Mouse (Mus musculus) kidney, postnatal 0 days (tissue): Measurements from ENCODE around the gene Cfap70. TPM values are rescaled to one million over a fixed set of nuclear protein-coding genes. Genes with fewer than 3 reads are reported as not detected.

Experiments used
- ATAC-seq: fragments of 200-750 bp; cut with Nextera tagmentation; replicated peaks from 2 replicates; pipeline ENCODE4 v1.8.0; 2017; ENCODE audit warnings: low read depth, moderate number of reproducible peaks, moderate TSS enrichment, moderate library complexity; ENCODE audit not compliant: low FRiP score
- DNase-seq: peaks from one replicate; pipeline ENCODE4 v3.0.0-alpha.2; 2016; ENCODE audit warnings: low spot score
- H3K27ac ChIP-seq: fragments of 300-500 bp; sonication (generic); 2 replicates; pipeline ENCODE4 v1.5.1; 2014; ENCODE audit warnings: mild to moderate bottlenecking
- H3K27me3 ChIP-seq: fragments of 300-500 bp; sonication (generic); 2 replicates; pipeline ENCODE4 v1.6.1; 2014; ENCODE audit warnings: low read length, mixed read lengths; ENCODE audit not compliant: insufficient read depth
- H3K36me3 ChIP-seq: fragments of 300-500 bp; sonication (generic); 2 replicates; pipeline ENCODE4 v1.6.1; 2014; ENCODE audit warnings: low read length, mixed read lengths; ENCODE audit not compliant: insufficient read depth
- H3K4me1 ChIP-seq: fragments of 300-500 bp; sonication (generic); replicated peaks from 2 replicates; pipeline ENCODE4 v1.6.1; 2014; ENCODE audit warnings: antibody characterized with exemption, low read length, mixed read lengths; ENCODE audit not compliant: insufficient read depth
- H3K4me2 ChIP-seq: fragments of 300-500 bp; sonication (generic); 2 replicates; pipeline ENCODE4 v1.6.1; 2014; ENCODE audit warnings: mild to moderate bottlenecking, low read length, moderate library complexity, mixed read lengths
- H3K4me3 ChIP-seq: fragments of 300-500 bp; sonication (generic); replicated peaks from 2 replicates; pipeline ENCODE4 v1.5.1; 2014; ENCODE audit warnings: low read depth, low read length
- H3K9ac ChIP-seq: fragments of 300-500 bp; sonication (generic); 2 replicates; pipeline ENCODE4 v1.6.1; 2014; ENCODE audit warnings: low read depth, low read length
- H3K9me3 ChIP-seq: fragments of 300-500 bp; sonication (generic); replicated peaks from 2 replicates; pipeline ENCODE4 v1.6.1; 2016; ENCODE audit warnings: low read length, inconsistent platforms, mixed read lengths
- CTCF ChIP-seq: IDR thresholded peaks from 2 replicates; pipeline ENCODE4 v1.5.1; 2016; ENCODE audit warnings: antibody characterized with exemption, low read depth, mild to moderate bottlenecking, moderate library complexity
- WGBS: fragments of 180-500 bp; shearing (Covaris S2); extraction: QIAGEN DNeasy Blood & Tissue Kit; methylation state at CpG from one replicate; pipeline ENCODE4 v1.1.7; 2014; 5-methylcytosine and 5-hydroxymethylcytosine counted together
- polyA plus RNA-seq: library from polyadenylated mRNA; unstranded; fragments of >200 nt; fragmentation: Nextera tagmentation; extraction: Ambion mirVana; gene quantifications from 2 replicates; pipeline ENCODE4 v1.2.1, GENCODE M21; 2015

Gene Cfap70
- polyA plus RNA-seq, 1 experiment from 2014 or later: 1.3 TPM

- peaks cover 35% of the 10 kb centered on the region for H3K36me3 ChIP-seq
- no peak overlapping the region for H3K4me3 ChIP-seq
- H3K9me3 ChIP-seq: no peaks in the 10 kb centered on the region
- WGBS: 92% methylated on average over 3 of the region's 3 CpGs
- peak; percentile 22; the same call in 1 of the 2 replicates for TF ChIP-seq CTCF
- ATAC-seq (no peak), DNase-seq (no peak)
- no peaks in the 10 kb centered on the region for H3K27me3 ChIP-seq
- no peak overlapping the region for H3K27ac ChIP-seq
- H3K9ac ChIP-seq: no peak overlapping the region
- H3K4me1 ChIP-seq: no peaks in the 10 kb centered on the region
- H3K4me2 ChIP-seq: no peak overlapping the region
Observed at GRCm38 (mm10) chr14:20368271-20368670, 83.8 kb downstream of the Cfap70 start.

- no peaks in the 10 kb centered on the region for H3K27me3 ChIP-seq
- DNase-seq: no peak
- H3K4me2 ChIP-seq: no peak overlapping the region
- H3K4me1 ChIP-seq: no peaks in the 10 kb centered on the region
- no peak for ATAC-seq
- no peaks in the 10 kb centered on the region for H3K9me3 ChIP-seq
- TF ChIP-seq CTCF: no peak
- H3K27ac ChIP-seq: no peak overlapping the region
- peaks cover 70% of the 10 kb centered on the region for H3K36me3 ChIP-seq
- whole genome bisulfite sequencing: 95% methylated on average over 4 of the region's 4 CpGs
- H3K9ac ChIP-seq: no peak overlapping the region
- H3K4me3 ChIP-seq: no peak overlapping the region
Observed at GRCm38 (mm10) chr14:20363230-20363629, 88.8 kb downstream of the Cfap70 start.

GRCm38 (mm10) chr14:20347991-20348541 is 104.0 kb downstream of the Cfap70 start, which contains the start of the genes Ecd and Fam149b:
TSS of gene Ecd (minus strand) at chr14:20348121.
TSS of gene Fam149b (plus strand) at chr14:20348162.
- Histone ChIP-seq H3K27me3 (no peaks in the 10 kb centered on the region), H3K9ac (peak within 1 kb of the TSS; percentile 95), H3K4me3 (peak within 1 kb of the TSS; percentile 80), H3K9me3 (no peaks in the 10 kb centered on the region), H3K27ac (peak within 1 kb of the TSS; percentile 95), H3K4me1 (peaks cover 9% of the 10 kb centered on the region), H3K36me3 (0 out of 2 replicates have a peak, but pooled peaks cover 5% of the 10 kb centered on the region), H3K4me2 (peak within 1 kb of the TSS; percentile 77)
- TF ChIP-seq CTCF: peak; percentile 66
- DNase-seq (peak; percentile 98), ATAC-seq (peak; percentile 99)
- WGBS: under 1% methylated on average over 42 of the region's 42 CpGs

- 2% methylated on average over 15 of the region's 15 CpGs for WGBS
- Histone ChIP-seq H3K27me3 (no peaks in the 10 kb centered on the region), H3K9me3 (no peaks in the 10 kb centered on the region), H3K9ac (peak overlapping the region; percentile 95), H3K4me1 (peaks cover 9% of the 10 kb centered on the region), H3K4me3 (peak overlapping the region; percentile 80), H3K27ac (peak overlapping the region; percentile 95), H3K4me2 (peak overlapping the region; percentile 77), H3K36me3 (0 out of 2 replicates have a peak, but pooled peaks cover 5% of the 10 kb centered on the region)
- TF ChIP-seq CTCF: no peak
- DNase-seq (no peak), ATAC-seq (peak; percentile 17; the same call in 1 of the 2 replicates)
Observed at GRCm38 (mm10) chr14:20347441-20347990, 104.5 kb downstream of the Cfap70 start.

- no peak for ATAC-seq
- Histone ChIP-seq H3K27ac (no peak overlapping the region), H3K36me3 (peaks cover 17% of the 10 kb centered on the region; the same call in 1 of the 2 replicates), H3K4me1 (peaks cover 9% of the 10 kb centered on the region), H3K4me2 (no peak overlapping the region), H3K27me3 (no peaks in the 10 kb centered on the region), H3K4me3 (no peak overlapping the region), H3K9me3 (no peaks in the 10 kb centered on the region), H3K9ac (no peak overlapping the region)
- TF ChIP-seq CTCF: no peak
- 75% methylated on average over 9 of the region's 9 CpGs for WGBS
- DNase-seq: no peak
Observed at GRCm38 (mm10) chr14:20345885-20346284, 106.1 kb downstream of the Cfap70 start.

Other genes starting within 250 kb of the Cfap70 start
- gene Kcnk16, start 183.0 kb downstream of the Cfap70 start, polyA plus RNA-seq: not detected in 2 replicates
- 10.9 and 14.1 TPM in 2 replicates for gene Nudt13, start 157.5 kb downstream of the Cfap70 start, polyA plus RNA-seq
- 32.8 and 37.9 TPM in 2 replicates for gene Ecd, start 104.1 kb downstream of the Cfap70 start, polyA plus RNA-seq
- gene Fam149b, start 104.1 kb downstream of the Cfap70 start, polyA plus RNA-seq: 24.0 and 24.3 TPM in 2 replicates
- 91.4 and 105 TPM in 2 replicates for gene Dnajc9, start 63.3 kb downstream of the Cfap70 start, polyA plus RNA-seq
- gene Mrps16, start 58.6 kb downstream of the Cfap70 start, polyA plus RNA-seq: 111 and 115 TPM in 2 replicates
- gene Anxa7, start 27.9 kb upstream of the Cfap70 start, polyA plus RNA-seq: 43.7 and 45.9 TPM in 2 replicates
- gene Mss51, start 44.7 kb upstream of the Cfap70 start, polyA plus RNA-seq: 0.28 and 0.38 TPM in 2 replicates
- gene Ppp3cb, start 94.3 kb upstream of the Cfap70 start, polyA plus RNA-seq: 36.4 and 37.2 TPM in 2 replicates
- gene Usp54, start 188.8 kb upstream of the Cfap70 start, polyA plus RNA-seq: 4.8 and 5.6 TPM in 2 replicates
- 1.8 and 2.5 TPM in 2 replicates for gene Myoz1, start 204.3 kb upstream of the Cfap70 start, polyA plus RNA-seq
- 0.32 and 0.33 TPM in 2 replicates for gene Synpo2l, start 216.1 kb upstream of the Cfap70 start, polyA plus RNA-seq
- 57.3 and 62.8 TPM in 2 replicates for gene Sec24c, start 222.1 kb upstream of the Cfap70 start, polyA plus RNA-seq
- gene Fut11, start 242.7 kb upstream of the Cfap70 start, polyA plus RNA-seq: 21.6 and 22.4 TPM in 2 replicates